Mouse (Mus musculus) left cerebral cortex, adult 18-20 months (tissue): ENCODE results near the gene Nans. TPM values are rescaled to one million over a fixed set of nuclear protein-coding genes. Genes with fewer than 3 reads are reported as not detected.

Experiments used
- DNase-seq, 2 experiments: peaks; one replicate each; pipeline ENCODE4 v3.0.0; 2021 to 2022; ENCODE audit warnings: low spot score in 2 of 2, mixed read lengths in 1 of 2
- total RNA-seq, 2 experiments: library from RNA; stranded (reverse); gene quantifications; 2 replicates each; pipeline ENCODE4 v1.2.3; 2021

Nans gene
- total RNA-seq, 2 experiments from 2014 or later, result 14.8 to 19.2 TPM

GRCm38 (mm10) chr4:46479081-46479480, 10.0 kb upstream of the Nans start:
- DNase-seq, result no peak

- DNase-seq, result peak in 1 of 2 experiments; percentile 33
Observed at GRCm38 (mm10) chr4:46485696-46486417, 3.2 kb upstream of the Nans start.

- no peak for DNase-seq
Observed at GRCm38 (mm10) chr4:46487348-46487747, 1.7 kb upstream of the Nans start.

- no peak for DNase-seq
Observed at GRCm38 (mm10) chr4:46493071-46493470, 4.0 kb downstream of the Nans start.

- no peak for DNase-seq
Observed at GRCm38 (mm10) chr4:46495543-46495942, 6.5 kb downstream of the Nans start.

- peak; percentile 71 to 85 for DNase-seq
Observed at GRCm38 (mm10) chr4:46497286-46497892, 8.3 kb downstream of the Nans start.

- DNase-seq, result no peak
Observed at GRCm38 (mm10) chr4:46498511-46498910, 9.5 kb downstream of the Nans start.

- peak; percentile 39 to 61 for DNase-seq
Observed at GRCm38 (mm10) chr4:46498976-46499375, 9.9 kb downstream of the Nans start.

GRCm38 (mm10) chr4:46502606-46503502, 13.8 kb downstream of the Nans start:
- no peak for DNase-seq

GRCm38 (mm10) chr4:46503881-46504280, 14.8 kb downstream of the Nans start:
- DNase-seq, result no peak

- no peak for DNase-seq
Observed at GRCm38 (mm10) chr4:46505361-46506057, 16.5 kb downstream of the Nans start.

- peak; percentile 91 to 95 for DNase-seq
Observed at GRCm38 (mm10) chr4:46506801-46507610, 18.0 kb downstream of the Nans start.

- DNase-seq, result peak; percentile 70 to 74
Observed at GRCm38 (mm10) chr4:46507736-46508460, 18.9 kb downstream of the Nans start.

- no peak for DNase-seq
Observed at GRCm38 (mm10) chr4:46520491-46520890, 31.4 kb downstream of the Nans start.

- no peak for DNase-seq
Observed at GRCm38 (mm10) chr4:46521457-46521856, 32.4 kb downstream of the Nans start.

GRCm38 (mm10) chr4:46523324-46523723, 34.3 kb downstream of the Nans start:
- DNase-seq, result no peak

GRCm38 (mm10) chr4:46526226-46526625, 37.2 kb downstream of the Nans start:
- no peak for DNase-seq

GRCm38 (mm10) chr4:46526798-46527557, 37.9 kb downstream of the Nans start:
- DNase-seq, result no peak

- no peak for DNase-seq
Observed at GRCm38 (mm10) chr4:46527558-46527926, 38.5 kb downstream of the Nans start.
